Mouse (Mus musculus) cerebellum, adult 18-20 months (tissue): ENCODE measurements around the gene Dnah9.

ENCODE experiments used
- DNase-seq, 2 experiments: peaks; one replicate each; pipeline ENCODE4 v3.0.0; 2021

Gene Dnah9

GRCm38 (mm10) chr11:66167801-66168651 lies at the start of gene Dnah9:
Dnah9 (minus strand) TSS chr11:66168551.
- DNase-seq: peak; percentile 43 to 53

- no peak for DNase-seq
Observed at GRCm38 (mm10) chr11:66188627-66189287, 20.4 kb upstream of the Dnah9 start.

GRCm38 (mm10) chr11:66188146-66188545 lies 19.8 kb upstream of the Dnah9 start:
- no peak for DNase-seq

- DNase-seq: no peak
Observed at GRCm38 (mm10) chr11:66177781-66178180, 9.4 kb upstream of the Dnah9 start.

GRCm38 (mm10) chr11:66164022-66164421 lies 4.3 kb downstream of the Dnah9 start:
- DNase-seq: no peak

GRCm38 (mm10) chr11:66140631-66141252 lies 27.6 kb downstream of the Dnah9 start:
- no peak for DNase-seq

- DNase-seq: no peak
Observed at GRCm38 (mm10) chr11:66134826-66135225, 33.5 kb downstream of the Dnah9 start.

- no peak for DNase-seq
Observed at GRCm38 (mm10) chr11:66126150-66126549, 42.2 kb downstream of the Dnah9 start.

- no peak for DNase-seq
Observed at GRCm38 (mm10) chr11:66124496-66124895, 43.9 kb downstream of the Dnah9 start.

- peak; percentile 41 to 60 for DNase-seq
Observed at GRCm38 (mm10) chr11:66122017-66122416, 46.3 kb downstream of the Dnah9 start.

- no peak for DNase-seq
Observed at GRCm38 (mm10) chr11:66083663-66084254, 84.6 kb downstream of the Dnah9 start.

GRCm38 (mm10) chr11:66072921-66073320 lies 95.4 kb downstream of the Dnah9 start:
- no peak for DNase-seq

- no peak for DNase-seq
Observed at GRCm38 (mm10) chr11:66058956-66059355, 109.4 kb downstream of the Dnah9 start.

- no peak for DNase-seq
Observed at GRCm38 (mm10) chr11:66051294-66051693, 117.1 kb downstream of the Dnah9 start.

GRCm38 (mm10) chr11:66049146-66049545 lies 119.2 kb downstream of the Dnah9 start:
- no peak for DNase-seq

- DNase-seq: no peak
Observed at GRCm38 (mm10) chr11:66046594-66047193, 121.7 kb downstream of the Dnah9 start.

- DNase-seq: no peak
Observed at GRCm38 (mm10) chr11:66043635-66044034, 124.7 kb downstream of the Dnah9 start.

GRCm38 (mm10) chr11:66042531-66042930 lies 125.8 kb downstream of the Dnah9 start:
- no peak for DNase-seq

- no peak for DNase-seq
Observed at GRCm38 (mm10) chr11:66025728-66026127, 142.6 kb downstream of the Dnah9 start.

- DNase-seq: no peak
Observed at GRCm38 (mm10) chr11:65975871-65976270, 192.5 kb downstream of the Dnah9 start.

- no peak for DNase-seq
Observed at GRCm38 (mm10) chr11:65930796-65931195, 237.6 kb downstream of the Dnah9 start.

GRCm38 (mm10) chr11:65930359-65930758 lies 238.0 kb downstream of the Dnah9 start:
- DNase-seq: no peak

GRCm38 (mm10) chr11:65927962-65928361 lies 240.4 kb downstream of the Dnah9 start:
- DNase-seq: no peak
